Mouse (Mus musculus): ENCODE results near the gene Mblac1. TPM values are rescaled to one million over a fixed set of nuclear protein-coding genes. Genes with fewer than 3 reads are reported as not detected.
A peak's percentile ranks its signal among the peaks of the same experiment; 100 is the strongest.

The Mblac1 gene
- polyA plus RNA-seq, 1 experiment from 2014 or later, result 15.5 TPM

GRCm38 (mm10) chr5:138228026-138228425 lies 33.9 kb downstream of the Mblac1 start:
- Histone ChIP-seq H3K27me3 (ENCODE audit: control insufficient read depth, insufficient read depth, low read depth, low read length) (no peaks in the 10 kb centered on the region), H3K36me3 (ENCODE audit: control insufficient read depth, insufficient read depth, low read length) (no peaks in the 10 kb centered on the region), H3K4me1 (ENCODE audit: control insufficient read depth, insufficient read depth, low read length) (no peaks in the 10 kb centered on the region), H3K9me3 (replicated peaks; ENCODE audit: control insufficient read depth, low read length, poor library complexity, severe bottlenecking) (no peaks in the 10 kb centered on the region), H3K4me2 (ENCODE audit: low read length) (no peak overlapping the region), H3K4me3 (ENCODE audit: low read depth, low read length) (no peak overlapping the region), H3K9ac (ENCODE audit: low read depth, low read length) (no peak overlapping the region), H3K27ac (ENCODE audit: low read length) (no peak overlapping the region)
- WGBS, result 67% methylated on average over 3 of the region's 3 CpGs
- no peak for ATAC-seq

GRCm38 (mm10) chr5:138229511-138229910 lies 35.4 kb downstream of the Mblac1 start:
- ATAC-seq, result no peak
- Histone ChIP-seq H3K9me3 (replicated peaks; ENCODE audit: control insufficient read depth, low read length, poor library complexity, severe bottlenecking) (no peaks in the 10 kb centered on the region), H3K27me3 (ENCODE audit: control insufficient read depth, insufficient read depth, low read depth, low read length) (no peaks in the 10 kb centered on the region), H3K9ac (ENCODE audit: low read depth, low read length) (no peak overlapping the region), H3K4me2 (ENCODE audit: low read length) (no peak overlapping the region), H3K4me3 (ENCODE audit: low read depth, low read length) (no peak overlapping the region), H3K27ac (ENCODE audit: low read length) (no peak overlapping the region), H3K4me1 (ENCODE audit: control insufficient read depth, insufficient read depth, low read length) (no peaks in the 10 kb centered on the region), H3K36me3 (ENCODE audit: control insufficient read depth, insufficient read depth, low read length) (no peaks in the 10 kb centered on the region)
- 93% methylated on average over 3 of the region's 3 CpGs for WGBS

- Histone ChIP-seq H3K4me2 (ENCODE audit: low read length) (no peak overlapping the region), H3K36me3 (ENCODE audit: control insufficient read depth, insufficient read depth, low read length) (no peaks in the 10 kb centered on the region), H3K9me3 (replicated peaks; ENCODE audit: control insufficient read depth, low read length, poor library complexity, severe bottlenecking) (no peaks in the 10 kb centered on the region), H3K4me3 (ENCODE audit: low read depth, low read length) (no peak overlapping the region), H3K27ac (ENCODE audit: low read length) (no peak overlapping the region), H3K4me1 (ENCODE audit: control insufficient read depth, insufficient read depth, low read length) (no peaks in the 10 kb centered on the region), H3K27me3 (ENCODE audit: control insufficient read depth, insufficient read depth, low read depth, low read length) (no peaks in the 10 kb centered on the region), H3K9ac (ENCODE audit: low read depth, low read length) (no peak overlapping the region)
- ATAC-seq, result no peak
- 87% methylated on average over 2 of the region's 2 CpGs for WGBS
Observed at GRCm38 (mm10) chr5:138233778-138234177, 39.7 kb downstream of the Mblac1 start.

- Histone ChIP-seq H3K36me3 (ENCODE audit: control insufficient read depth, insufficient read depth, low read length) (no peaks in the 10 kb centered on the region), H3K4me2 (ENCODE audit: low read length) (no peak overlapping the region), H3K9ac (ENCODE audit: low read depth, low read length) (no peak overlapping the region), H3K27ac (ENCODE audit: low read length) (no peak overlapping the region), H3K4me3 (ENCODE audit: low read depth, low read length) (no peak overlapping the region), H3K9me3 (replicated peaks; ENCODE audit: control insufficient read depth, low read length, poor library complexity, severe bottlenecking) (no peaks in the 10 kb centered on the region), H3K27me3 (ENCODE audit: control insufficient read depth, insufficient read depth, low read depth, low read length) (no peaks in the 10 kb centered on the region), H3K4me1 (ENCODE audit: control insufficient read depth, insufficient read depth, low read length) (no peaks in the 10 kb centered on the region)
- no peak for ATAC-seq
Observed at GRCm38 (mm10) chr5:138234224-138234623, 40.1 kb downstream of the Mblac1 start.

- Histone ChIP-seq H3K4me2 (ENCODE audit: low read length) (no peak overlapping the region), H3K4me1 (ENCODE audit: control insufficient read depth, insufficient read depth, low read length) (no peaks in the 10 kb centered on the region), H3K9ac (ENCODE audit: low read depth, low read length) (no peak overlapping the region), H3K27ac (ENCODE audit: low read length) (no peak overlapping the region), H3K9me3 (replicated peaks; ENCODE audit: control insufficient read depth, low read length, poor library complexity, severe bottlenecking) (no peaks in the 10 kb centered on the region), H3K27me3 (ENCODE audit: control insufficient read depth, insufficient read depth, low read depth, low read length) (no peaks in the 10 kb centered on the region), H3K4me3 (ENCODE audit: low read depth, low read length) (no peak overlapping the region), H3K36me3 (ENCODE audit: control insufficient read depth, insufficient read depth, low read length) (no peaks in the 10 kb centered on the region)
- no peak for ATAC-seq
- 32% methylated on average over 2 of the region's 2 CpGs for WGBS
Observed at GRCm38 (mm10) chr5:138241511-138241910, 47.4 kb downstream of the Mblac1 start.

MicroRNAs within 50 kb of the gene (microRNA counts, 519-probe panel; counts per million panel counts)
- microRNA mmu-miR-106b, result 2,995 counts per million, percentile 87 among the panel's probes with 10 or more counts
- microRNA mmu-miR-25, result 3,718 counts per million, percentile 96 among the panel's probes with 10 or more counts
- 3,001 counts per million, percentile 87 among the panel's probes with 10 or more counts for microRNA mmu-miR-93

Small RNAs within 50 kb of the gene (microRNA-seq; reads per million reads assigned to microRNA genes)
- 9,918 reads per million, percentile 96 among the genes with 10 or more reads in this experiment for gene Mir106b
- 438 reads per million, percentile 70 among the genes with 10 or more reads in this experiment for gene Mir25
- 9,971 reads per million, percentile 96 among the genes with 10 or more reads in this experiment for gene Mir93

Other genes with a start within 250 kb of the Mblac1 start
- gene Gjc3, start 231.2 kb upstream of the Mblac1 start, polyA plus RNA-seq (2015; fragmentation: Nextera tagmentation; extraction: Ambion mirVana), result 0.31 and 0.44 TPM in 2 replicates
- gene Azgp1, start 212.8 kb upstream of the Mblac1 start, polyA plus RNA-seq (2015; fragmentation: Nextera tagmentation; extraction: Ambion mirVana), result not detected in 2 replicates
- gene Smok3a, start 173.1 kb upstream of the Mblac1 start, polyA plus RNA-seq (2015; fragmentation: Nextera tagmentation; extraction: Ambion mirVana), result not detected in 2 replicates
- not detected in 2 replicates for gene Smok3b, start 172.9 kb upstream of the Mblac1 start, polyA plus RNA-seq (2015; fragmentation: Nextera tagmentation; extraction: Ambion mirVana)
- gene Smok3c, start 141.1 kb upstream of the Mblac1 start, polyA plus RNA-seq (2015; fragmentation: Nextera tagmentation; extraction: Ambion mirVana), result not detected in 2 replicates
- gene Zkscan1, start 109.2 kb upstream of the Mblac1 start, polyA plus RNA-seq (2015; fragmentation: Nextera tagmentation; extraction: Ambion mirVana), result 22.7 and 25.4 TPM in 2 replicates
- gene Zscan21, start 77.4 kb upstream of the Mblac1 start, polyA plus RNA-seq (2015; fragmentation: Nextera tagmentation; extraction: Ambion mirVana), result 85.4 and 96.0 TPM in 2 replicates
- gene Zfp113, start 38.6 kb upstream of the Mblac1 start, polyA plus RNA-seq (2015; fragmentation: Nextera tagmentation; extraction: Ambion mirVana), result 23.9 and 26.3 TPM in 2 replicates
- gene Cops6, start 33.2 kb upstream of the Mblac1 start, polyA plus RNA-seq (2015; fragmentation: Nextera tagmentation; extraction: Ambion mirVana), result 288 and 309 TPM in 2 replicates
- gene Ap4m1, start 22.3 kb upstream of the Mblac1 start, polyA plus RNA-seq (2015; fragmentation: Nextera tagmentation; extraction: Ambion mirVana), result 24.9 and 27.2 TPM in 2 replicates
- gene Mcm7, start 21.9 kb upstream of the Mblac1 start, polyA plus RNA-seq (2015; fragmentation: Nextera tagmentation; extraction: Ambion mirVana), result 72.3 and 81.6 TPM in 2 replicates
- 74.4 and 75.8 TPM in 2 replicates for gene Taf6, start 6.9 kb upstream of the Mblac1 start, polyA plus RNA-seq (2015; fragmentation: Nextera tagmentation; extraction: Ambion mirVana)
- 29.0 and 33.7 TPM in 2 replicates for gene Cnpy4, start 6.8 kb upstream of the Mblac1 start, polyA plus RNA-seq (2015; fragmentation: Nextera tagmentation; extraction: Ambion mirVana)
- gene Nxpe5, start 31.6 kb downstream of the Mblac1 start, polyA plus RNA-seq (2015; fragmentation: Nextera tagmentation; extraction: Ambion mirVana), result not detected in 2 replicates
- gene Lamtor4, start 61.2 kb downstream of the Mblac1 start, polyA plus RNA-seq (2015; fragmentation: Nextera tagmentation; extraction: Ambion mirVana), result 95.4 and 101 TPM in 2 replicates
- 14.7 and 15.6 TPM in 2 replicates for gene BC037034, start 69.7 kb downstream of the Mblac1 start, polyA plus RNA-seq (2015; fragmentation: Nextera tagmentation; extraction: Ambion mirVana)
- gene Gal3st4, start 78.5 kb downstream of the Mblac1 start, polyA plus RNA-seq (2015; fragmentation: Nextera tagmentation; extraction: Ambion mirVana), result 1.8 and 2.3 TPM in 2 replicates
- gene Gm43720, start 85.6 kb downstream of the Mblac1 start, polyA plus RNA-seq (2015; fragmentation: Nextera tagmentation; extraction: Ambion mirVana), result 0.09 and 0.27 TPM in 2 replicates
- 179 and 220 TPM in 2 replicates for gene Gpc2, start 85.7 kb downstream of the Mblac1 start, polyA plus RNA-seq (2015; fragmentation: Nextera tagmentation; extraction: Ambion mirVana)
- 11.7 and 13.1 TPM in 2 replicates for gene Stag3, start 85.9 kb downstream of the Mblac1 start, polyA plus RNA-seq (2015; fragmentation: Nextera tagmentation; extraction: Ambion mirVana)
- not detected in 2 replicates for gene Pvrig, start 147.6 kb downstream of the Mblac1 start, polyA plus RNA-seq (2015; fragmentation: Nextera tagmentation; extraction: Ambion mirVana)
- 67.0 and 69.6 TPM in 2 replicates for gene Zfp157, start 247.2 kb downstream of the Mblac1 start, polyA plus RNA-seq (2015; fragmentation: Nextera tagmentation; extraction: Ambion mirVana)

Measured in midbrain, embryonic 16.5 days (tissue).